ENCODE assay signal across 8 mouse cellular contexts in genomic region chr3:75579352-75579751, GRCm38 (mm10). TPM values are rescaled to one million over a fixed set of nuclear protein-coding genes. Genes with fewer than 3 reads are reported as not detected.
DNase-seq lines count a peak whose midpoint lies in the region; TF ChIP-seq lines count a peak whose summit lies in the region.

No protein-coding gene starts in this region.

- intact Hi-C loops in heart, adult 2 months (cut with DNase I): no loop called here
- intact Hi-C loops in left cerebral cortex, postnatal 14 days (cut with DNase I): no loop called here

- no peaks in the 10 kb centered on the region for H3K36me3 ChIP-seq in heart, adult 2 months (ENCODE audit: control insufficient read depth, insufficient read depth, low read length)

- H3K79me2 ChIP-seq in heart, adult 2 months (replicated peaks; ENCODE audit: control insufficient read depth, insufficient read depth, low read length): no peaks in the 10 kb centered on the region

- TF ChIP-seq EP300 in heart, adult 2 months (IDR thresholded peaks at IDR 0.05; ENCODE audit: insufficient read depth, low read depth, low read length): no peak

- no peak overlapping the region for H3K27ac ChIP-seq in heart, adult 2 months
- H3K27ac ChIP-seq in bone marrow, adult 2 months (ENCODE audit: control insufficient read depth, insufficient read depth, low read depth, low read length, poor library complexity): no peak overlapping the region

- H3K27me3 ChIP-seq in heart, adult 2 months (ENCODE audit: control insufficient read depth, insufficient read depth, low read length): no peaks in the 10 kb centered on the region

- no peak overlapping the region for H3K9ac ChIP-seq in heart, adult 2 months (ENCODE audit: low read depth, low read length)

- no peak for TF ChIP-seq POLR2A in heart, adult 2 months (IDR thresholded peaks at IDR 0.05; ENCODE audit: insufficient read depth, low read depth, low read length)
- TF ChIP-seq POLR2A in bone marrow, adult 2 months (IDR thresholded peaks at IDR 0.05; ENCODE audit: borderline replicate concordance, control insufficient read depth, low read depth, low read length): no peak
- TF ChIP-seq POLR2A in lung, adult 2 months (IDR thresholded peaks at IDR 0.05; ENCODE audit: borderline replicate concordance, extremely low read depth, low read depth, low read length): no peak

- DNase-seq in heart, adult 2 months: peak in 1 of 2 experiments; percentile 23
- DNase-seq in heart, adult 9 months (ENCODE audit: low spot score in 2 of 2): no peak
- DNase-seq in CD4-positive helper T cell, adult 2 months (ENCODE audit: low read depth, low spot score): peak; percentile 60
- peak; percentile 24 for DNase-seq in lung, adult 2 months
- peak; percentile 18 to 56 for DNase-seq in spleen, adult 18-20 months
- no peak for DNase-seq in left cerebral cortex, postnatal 14 days (ENCODE audit: low spot score in 2 of 2)
- no peak for DNase-seq in heart, adult 8-10 months (ENCODE audit: low spot score)

- no peak overlapping the region for H3K4me3 ChIP-seq in heart, adult 2 months
- no peak overlapping the region for H3K4me3 ChIP-seq in bone marrow, adult 2 months (replicated peaks; ENCODE audit: control insufficient read depth, low read depth, low read length)
- no peak overlapping the region for H3K4me3 ChIP-seq in lung, adult 2 months (replicated peaks; ENCODE audit: extremely low read depth, low read depth, low read length)

- no peaks in the 10 kb centered on the region for H3K4me1 ChIP-seq in heart, adult 2 months (ENCODE audit: control insufficient read depth, insufficient read depth, low read length)
- no peaks in the 10 kb centered on the region for H3K4me1 ChIP-seq in bone marrow, adult 2 months (ENCODE audit: control insufficient read depth, insufficient read depth, low read length)
- H3K4me1 ChIP-seq in lung, adult 2 months (ENCODE audit: control insufficient read depth, insufficient read depth, low read length): no peaks in the 10 kb centered on the region

- peak; percentile 44 for TF ChIP-seq CTCF in heart, adult 2 months (IDR thresholded peaks at IDR 0.05)
- TF ChIP-seq CTCF in bone marrow, adult 2 months (IDR thresholded peaks at IDR 0.05; ENCODE audit: control insufficient read depth, insufficient read depth, low read length): 0 out of 2 replicates have a peak, but pooled peaks have one; percentile 14
- TF ChIP-seq CTCF in lung, adult 2 months (IDR thresholded peaks at IDR 0.05; ENCODE audit: insufficient read depth, low read length): no peak

- 56% methylated on average over 4 of the region's 4 CpGs for WGBS in heart, adult 2 months
- WGBS in bone marrow, adult 2 months: 55% methylated on average over 4 of the region's 4 CpGs
- 49% methylated on average over 4 of the region's 4 CpGs for WGBS in lung, adult 2 months

RNA-seq across cellular contexts. Expression of gene Serpini1, which starts 22.0 kb away (rescaled TPM):
- 1 to 10 TPM; 3.7 to 4.6 TPM for total RNA-seq in heart, adult 2 months (2021)
- polyA plus RNA-seq in heart, adult 2 months (2012; rRNA removed): 1.4 and 3.7 TPM in 2 replicates
- 0.31 and 1.3 TPM in 2 replicates for polyA plus RNA-seq in bone marrow, adult 2 months (2011; ENCODE audit: insufficient read depth, insufficient read length, low replicate concordance, missing spikeins)
- 0.07 and 0.19 TPM in 2 replicates for polyA plus RNA-seq in lung, adult 2 months (2012; rRNA removed)
- total RNA-seq in left cerebral cortex, postnatal 14 days (2021): 100 to 1,000 TPM; 181 TPM
- total RNA-seq in heart, adult 8-10 months (2022): 1 to 10 TPM; 3.1 to 4.9 (median 3.6) TPM

RNA-seq across cellular contexts. Expression of gene Pdcd10, which starts 22.7 kb away (rescaled TPM):
- 10 to 100 TPM; 25.7 to 26.1 TPM for total RNA-seq in heart, adult 2 months (2021)
- polyA plus RNA-seq in heart, adult 2 months (2012; rRNA removed): 4.0 and 9.8 TPM in 2 replicates
- polyA plus RNA-seq in bone marrow, adult 2 months (2011; ENCODE audit: insufficient read depth, insufficient read length, low replicate concordance, missing spikeins): 34.4 and 45.9 TPM in 2 replicates
- 2.4 and 7.4 TPM in 2 replicates for polyA plus RNA-seq in lung, adult 2 months (2012; rRNA removed)
- total RNA-seq in left cerebral cortex, postnatal 14 days (2021): 10 to 100 TPM; 66.2 to 69.8 TPM
- 10 to 100 TPM; 21.7 to 29.8 (median 23.1) TPM for total RNA-seq in heart, adult 8-10 months (2022)

Comparison
In these comparisons a context has a peak if more than half of its experiments do, and no peak if none do; other contexts are left out.
1. DNase-seq: peak in CD4-positive helper T cell, adult 2 months (single experiment), lung, adult 2 months (single experiment) and spleen, adult 18-20 months (2 of 2); none in heart, adult 9 months (0 of 2), left cerebral cortex, postnatal 14 days (0 of 2) and heart, adult 8-10 months (single experiment).
2. RNA of gene Serpini1, which starts 22.0 kb away (total RNA-seq): 181 TPM in left cerebral cortex, postnatal 14 days; 3.7 to 4.6 TPM in heart, adult 2 months and 3.1 to 4.9 TPM in heart, adult 8-10 months; every median in the first group is over 10 times any median in the second.